Mouse (Mus musculus): ENCODE results near the gene Ntn4.

Ntn4 gene

GRCm38 (mm10) chr10:93736114-93736645 lies 95.7 kb downstream of the Ntn4 start:
- DNase-seq, result peak; percentile 65

- no peak for DNase-seq
Measured at GRCm38 (mm10) chr10:93737080-93737479, 96.6 kb downstream of the Ntn4 start.

GRCm38 (mm10) chr10:93741446-93742096 lies 101.1 kb downstream of the Ntn4 start:
- peak; percentile 78 for DNase-seq

- DNase-seq, result no peak
Measured at GRCm38 (mm10) chr10:93742097-93742446, 101.6 kb downstream of the Ntn4 start.

GRCm38 (mm10) chr10:93742598-93742997 lies 102.1 kb downstream of the Ntn4 start:
- DNase-seq, result peak; percentile 87

- peak; percentile 46 for DNase-seq
Measured at GRCm38 (mm10) chr10:93749267-93750192, 109.0 kb downstream of the Ntn4 start.

GRCm38 (mm10) chr10:93751302-93751701 lies 110.8 kb downstream of the Ntn4 start:
- no peak for DNase-seq

GRCm38 (mm10) chr10:93753711-93754391 lies 113.4 kb downstream of the Ntn4 start:
- peak; percentile 82 for DNase-seq

- no peak for DNase-seq
Measured at GRCm38 (mm10) chr10:93756211-93756610, 115.7 kb downstream of the Ntn4 start.

GRCm38 (mm10) chr10:93759644-93760043 lies 119.2 kb downstream of the Ntn4 start:
- no peak for DNase-seq

GRCm38 (mm10) chr10:93760429-93760828 lies 119.9 kb downstream of the Ntn4 start:
- DNase-seq, result no peak

- no peak for DNase-seq
Measured at GRCm38 (mm10) chr10:93763074-93763473, 122.6 kb downstream of the Ntn4 start.

GRCm38 (mm10) chr10:93766221-93766620 lies 125.7 kb downstream of the Ntn4 start:
- no peak for DNase-seq

GRCm38 (mm10) chr10:93767245-93767644 lies 126.8 kb downstream of the Ntn4 start:
- no peak for DNase-seq

GRCm38 (mm10) chr10:93768222-93768621 lies 127.7 kb downstream of the Ntn4 start:
- no peak for DNase-seq

- DNase-seq, result peak; percentile 86
Measured at GRCm38 (mm10) chr10:93771931-93772465, 131.5 kb downstream of the Ntn4 start.

GRCm38 (mm10) chr10:93772492-93772891 lies 132.0 kb downstream of the Ntn4 start:
- DNase-seq, result no peak

GRCm38 (mm10) chr10:93776731-93777151 lies 136.3 kb downstream of the Ntn4 start:
- no peak for DNase-seq

GRCm38 (mm10) chr10:93777372-93777771 lies 136.9 kb downstream of the Ntn4 start:
- peak; percentile 76 for DNase-seq

GRCm38 (mm10) chr10:93783216-93784013 lies 142.9 kb downstream of the Ntn4 start:
- no peak for DNase-seq
